Mouse (Mus musculus) layer of hippocampus, postnatal 25 days (tissue): ENCODE results near the gene Znrf3. TPM values are rescaled to one million over a fixed set of nuclear protein-coding genes. Genes with fewer than 3 reads are reported as not detected.
A peak's percentile ranks its signal among the peaks of the same experiment; 100 is the strongest.

Experiments used
- DNase-seq, 2 experiments: peaks; one replicate each; pipeline ENCODE4 v3.0.0; 2022; ENCODE audit warnings: mixed read lengths in 2 of 2, low spot score in 1 of 2; ENCODE audit errors: extremely low spot score in 1 of 2
- total RNA-seq, 2 experiments: library from RNA; stranded (reverse); gene quantifications; 2 replicates each; pipeline ENCODE4 v1.2.3; 2021

The Znrf3 gene
- total RNA-seq, 2 experiments from 2014 or later = 18.6 to 23.2 TPM

- DNase-seq = peak in 1 of 2 experiments; percentile 9
These were observed 975 bp downstream of the Znrf3 start for GRCm38 (mm10) chr11:5443511-5444233.

GRCm38 (mm10) chr11:5442590-5443021 is 2.0 kb downstream of the Znrf3 start:
- no peak for DNase-seq

GRCm38 (mm10) chr11:5437646-5438045 is 7.0 kb downstream of the Znrf3 start:
- DNase-seq = no peak

- no peak for DNase-seq
These were observed 7.7 kb downstream of the Znrf3 start for GRCm38 (mm10) chr11:5436988-5437387.

- DNase-seq = no peak
These were observed 9.2 kb downstream of the Znrf3 start for GRCm38 (mm10) chr11:5435493-5435892.

- no peak for DNase-seq
These were observed 12.3 kb downstream of the Znrf3 start for GRCm38 (mm10) chr11:5432330-5432729.

- no peak for DNase-seq
These were observed 13.8 kb downstream of the Znrf3 start for GRCm38 (mm10) chr11:5430863-5431262.

- DNase-seq = no peak
These were observed 15.1 kb downstream of the Znrf3 start for GRCm38 (mm10) chr11:5429396-5430190.

GRCm38 (mm10) chr11:5427251-5427650 is 17.4 kb downstream of the Znrf3 start:
- no peak for DNase-seq

GRCm38 (mm10) chr11:5426317-5426716 is 18.3 kb downstream of the Znrf3 start:
- DNase-seq = no peak

GRCm38 (mm10) chr11:5425106-5425505 is 19.5 kb downstream of the Znrf3 start:
- peak in 1 of 2 experiments; percentile 23 for DNase-seq

GRCm38 (mm10) chr11:5424185-5424584 is 20.5 kb downstream of the Znrf3 start:
- DNase-seq = no peak

GRCm38 (mm10) chr11:5423000-5423399 is 21.6 kb downstream of the Znrf3 start:
- DNase-seq = no peak

- DNase-seq = no peak
These were observed 22.4 kb downstream of the Znrf3 start for GRCm38 (mm10) chr11:5422252-5422636.

- no peak for DNase-seq
These were observed 23.0 kb downstream of the Znrf3 start for GRCm38 (mm10) chr11:5421506-5422251.

GRCm38 (mm10) chr11:5415617-5416338 is 28.9 kb downstream of the Znrf3 start:
- no peak for DNase-seq

GRCm38 (mm10) chr11:5414856-5415616 is 29.6 kb downstream of the Znrf3 start:
- DNase-seq = no peak

GRCm38 (mm10) chr11:5412644-5413190 is 31.9 kb downstream of the Znrf3 start:
- no peak for DNase-seq

GRCm38 (mm10) chr11:5411577-5411976 is 33.1 kb downstream of the Znrf3 start:
- DNase-seq = no peak
